Mouse (Mus musculus): ENCODE data around the gene Eml4. TPM values are rescaled to one million over a fixed set of nuclear protein-coding genes. Genes with fewer than 3 reads are reported as not detected.

The Eml4 gene
- total and polyA plus RNA-seq, 2 experiments from 2014 or later = 20.1 to 56.1 TPM

DNA sequence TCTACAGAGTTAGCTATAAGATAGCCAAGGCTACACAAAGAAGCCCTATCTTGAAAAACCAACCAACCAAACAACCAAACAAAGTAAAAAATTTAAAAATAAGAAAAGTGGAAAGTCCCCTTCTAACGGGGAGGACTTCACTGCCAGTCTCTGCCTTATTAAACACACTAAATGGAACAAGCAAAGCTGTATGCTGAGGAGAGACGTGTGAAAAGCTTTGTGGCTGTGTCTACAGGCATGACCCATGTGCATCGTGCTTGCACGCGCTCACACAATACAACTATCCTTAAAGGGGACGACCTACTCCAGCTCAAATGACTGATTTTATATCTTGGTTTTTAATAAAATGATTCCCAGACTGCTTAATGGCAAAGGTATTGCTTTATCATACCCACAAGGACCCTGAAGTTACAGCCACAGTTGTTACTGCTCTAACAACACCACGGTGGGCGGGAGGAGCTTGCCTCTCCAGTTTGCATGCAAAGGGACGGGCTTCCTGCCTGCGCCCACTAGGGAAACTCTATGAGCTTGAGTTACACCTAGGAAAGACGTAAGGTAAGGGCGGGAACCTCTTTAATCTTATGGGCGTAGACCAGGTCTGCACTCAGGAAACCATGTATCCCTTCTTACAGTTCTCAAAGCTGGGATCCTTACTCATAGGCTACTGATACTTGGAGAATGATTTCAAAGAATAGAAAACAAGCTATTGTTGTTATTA lies 11.2 kb upstream of the Eml4 start:
- no peaks in the 10 kb centered on the region for H3K4me1 ChIP-seq (ENCODE audit: insufficient read depth, low read length)
- H3K9me3 ChIP-seq (ENCODE audit: low read length) = no peaks in the 10 kb centered on the region
- no peak for ATAC-seq (ENCODE audit: low FRiP score)
- no peaks in the 10 kb centered on the region for H3K27me3 ChIP-seq (ENCODE audit: insufficient read depth, low read length)
- TF ChIP-seq CTCF (IDR thresholded peaks at IDR 0.05) = no peak
- no peak overlapping the region for H3K4me2 ChIP-seq (ENCODE audit: low read depth, low read length, poor library complexity, severe bottlenecking)
- H3K27ac ChIP-seq (ENCODE audit: low read depth, low read length) = no peak overlapping the region
- no peak overlapping the region for H3K4me3 ChIP-seq (ENCODE audit: low read depth, low read length)
- WGBS = 86% methylated on average over 13 of the region's 13 CpGs
- H3K36me3 ChIP-seq (ENCODE audit: insufficient read depth, low read length) = no peaks in the 10 kb centered on the region
- no peak for DNase-seq (ENCODE audit: low spot score)
- H3K9ac ChIP-seq (replicated peaks; ENCODE audit: low read length, poor library complexity, severe bottlenecking) = no peak overlapping the region

DNA sequence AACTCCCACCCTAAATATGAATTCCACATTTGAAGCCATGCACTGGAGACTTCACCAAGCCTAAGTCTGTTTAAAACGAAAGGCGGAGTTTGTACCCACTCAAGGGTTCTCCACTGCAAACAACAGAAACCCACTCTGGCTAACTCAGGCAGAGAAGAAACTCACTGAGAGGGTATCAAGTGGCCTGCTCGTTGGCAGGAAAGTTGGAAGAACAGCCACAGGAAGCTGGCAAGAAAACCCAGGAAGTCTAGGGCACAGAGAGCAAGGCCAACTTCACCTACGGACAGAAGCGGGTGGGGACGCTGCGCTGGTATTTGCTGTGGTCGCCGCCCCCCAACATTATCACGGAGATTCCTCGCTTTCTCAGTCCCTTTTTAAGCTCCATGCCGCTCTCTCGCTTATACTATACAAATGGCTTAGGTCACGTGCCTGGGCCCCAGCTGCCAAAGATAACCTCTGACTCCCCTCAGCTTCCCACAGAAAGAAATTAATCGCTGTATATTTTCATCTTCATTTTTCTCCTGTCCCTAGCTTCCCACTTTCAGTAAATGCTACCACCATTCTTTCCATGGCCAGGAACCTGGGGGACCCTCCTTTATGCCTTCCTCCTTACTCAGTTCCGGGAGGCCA lies 9.7 kb upstream of the Eml4 start:
- no peak overlapping the region for H3K4me3 ChIP-seq (ENCODE audit: low read depth, low read length)
- no peak for TF ChIP-seq CTCF (IDR thresholded peaks at IDR 0.05)
- H3K9me3 ChIP-seq (ENCODE audit: low read length) = no peaks in the 10 kb centered on the region
- no peak overlapping the region for H3K27ac ChIP-seq (ENCODE audit: low read depth, low read length)
- DNase-seq (ENCODE audit: low spot score) = no peak
- ATAC-seq (ENCODE audit: low FRiP score) = no peak
- H3K4me1 ChIP-seq (ENCODE audit: insufficient read depth, low read length) = no peaks in the 10 kb centered on the region
- H3K36me3 ChIP-seq (ENCODE audit: insufficient read depth, low read length) = no peaks in the 10 kb centered on the region
- H3K27me3 ChIP-seq (ENCODE audit: insufficient read depth, low read length) = no peaks in the 10 kb centered on the region
- no peak overlapping the region for H3K4me2 ChIP-seq (ENCODE audit: low read depth, low read length, poor library complexity, severe bottlenecking)
- no peak overlapping the region for H3K9ac ChIP-seq (replicated peaks; ENCODE audit: low read length, poor library complexity, severe bottlenecking)
- WGBS = 74% methylated on average over 16 of the region's 16 CpGs

GRCm38 (mm10) chr17:83344226-83344625 lies 6.5 kb upstream of the Eml4 start:
- Histone ChIP-seq H3K9ac (replicated peaks; ENCODE audit: low read length, poor library complexity, severe bottlenecking) (no peak overlapping the region), H3K4me2 (ENCODE audit: low read depth, low read length, poor library complexity, severe bottlenecking) (no peak overlapping the region), H3K27ac (ENCODE audit: low read depth, low read length) (no peak overlapping the region), H3K27me3 (ENCODE audit: insufficient read depth, low read length) (no peaks in the 10 kb centered on the region), H3K4me3 (ENCODE audit: low read depth, low read length) (no peak overlapping the region), H3K36me3 (ENCODE audit: insufficient read depth, low read length) (no peaks in the 10 kb centered on the region), H3K4me1 (ENCODE audit: insufficient read depth, low read length) (no peaks in the 10 kb centered on the region), H3K9me3 (ENCODE audit: low read length) (no peaks in the 10 kb centered on the region)
- ATAC-seq (ENCODE audit: low FRiP score) (no peak), DNase-seq (ENCODE audit: low spot score) (no peak)
- WGBS = 88% methylated on average over 7 of the region's 7 CpGs
- no peak for TF ChIP-seq CTCF (IDR thresholded peaks at IDR 0.05)

DNA sequence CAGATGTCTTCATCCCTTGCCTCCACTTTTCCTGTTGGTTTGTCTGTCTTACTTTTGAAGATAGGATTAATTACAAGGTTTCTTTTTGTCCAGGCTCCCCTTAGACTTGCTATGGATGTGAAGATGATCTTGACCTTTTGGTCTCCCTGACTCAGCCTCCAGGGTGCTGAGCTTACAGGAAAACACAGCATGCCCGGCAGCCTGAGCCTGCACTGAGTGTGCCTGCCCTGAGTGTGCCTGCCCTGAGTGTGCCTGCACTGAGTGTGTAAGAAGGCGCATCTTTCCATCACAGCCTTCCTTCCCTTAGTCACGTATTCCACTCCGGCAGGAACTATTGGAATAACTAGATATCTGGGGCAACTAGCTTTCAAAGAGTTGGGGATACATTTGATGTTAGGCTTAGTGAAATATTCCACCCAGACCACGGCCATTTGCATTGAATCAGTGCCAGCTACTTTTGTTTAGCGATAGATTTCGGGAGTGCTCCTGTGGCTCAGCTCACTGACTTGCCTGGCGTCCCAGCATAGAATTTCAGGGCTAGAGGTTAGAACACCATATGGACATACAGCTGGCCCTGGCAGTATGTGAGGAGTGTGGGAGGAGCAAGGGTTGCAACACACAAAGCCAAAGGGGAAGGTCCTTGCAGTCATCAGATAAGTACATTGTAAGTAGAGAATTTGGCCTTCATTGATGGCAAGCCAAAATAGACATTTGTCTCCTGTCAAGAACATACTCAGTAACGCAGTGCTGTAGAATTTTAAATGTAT lies 2.5 kb upstream of the Eml4 start:
- DNase-seq (ENCODE audit: low spot score) = peak; percentile 42
- H3K27ac ChIP-seq (ENCODE audit: low read depth, low read length) = no peak overlapping the region
- no peak for ATAC-seq (ENCODE audit: low FRiP score)
- H3K36me3 ChIP-seq (ENCODE audit: insufficient read depth, low read length) = no peaks in the 10 kb centered on the region
- TF ChIP-seq CTCF (IDR thresholded peaks at IDR 0.05) = no peak
- H3K4me3 ChIP-seq (ENCODE audit: low read depth, low read length) = no peak overlapping the region
- H3K27me3 ChIP-seq (ENCODE audit: insufficient read depth, low read length) = no peaks in the 10 kb centered on the region
- H3K4me2 ChIP-seq (ENCODE audit: low read depth, low read length, poor library complexity, severe bottlenecking) = no peak overlapping the region
- H3K9me3 ChIP-seq (ENCODE audit: low read length) = no peaks in the 10 kb centered on the region
- H3K9ac ChIP-seq (replicated peaks; ENCODE audit: low read length, poor library complexity, severe bottlenecking) = no peak overlapping the region
- peaks cover 9% of the 10 kb centered on the region for H3K4me1 ChIP-seq (ENCODE audit: insufficient read depth, low read length)
- WGBS = 85% methylated on average over 9 of the region's 9 CpGs

DNA sequence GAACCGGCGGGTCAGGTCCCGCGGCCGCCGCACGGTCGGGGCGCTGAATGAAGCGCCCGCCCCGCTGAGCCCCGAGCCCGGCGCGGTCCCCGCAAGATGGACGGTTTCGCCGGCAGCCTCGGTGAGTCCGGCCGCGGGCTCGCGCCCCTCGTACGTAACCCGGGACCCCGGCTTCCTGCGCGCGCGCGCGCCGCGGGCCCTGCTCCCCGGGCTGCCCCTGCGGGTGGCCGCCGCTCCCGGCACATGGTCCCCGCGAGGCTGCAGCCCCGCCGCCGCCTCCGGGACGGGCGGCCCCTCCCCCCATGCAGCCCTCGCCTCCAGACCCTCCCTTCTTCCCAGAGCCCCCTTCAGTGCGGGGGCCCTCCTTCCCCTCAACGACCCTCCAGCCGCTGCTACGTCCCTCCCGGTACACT lies 394 bp downstream of the Eml4 start:
- ATAC-seq (ENCODE audit: low FRiP score) (peak; percentile 74), DNase-seq (ENCODE audit: low spot score) (peak; percentile 33)
- no peaks in the 10 kb centered on the region for H3K36me3 ChIP-seq (ENCODE audit: insufficient read depth, low read length)

More for the DNA sequence above, 394 bp downstream of the Eml4 start:
- WGBS = under 1% methylated on average over 34 of the region's 57 CpGs
- peak overlapping the region; percentile 86 for H3K9ac ChIP-seq (replicated peaks; ENCODE audit: low read length, poor library complexity, severe bottlenecking)
- peak overlapping the region; percentile 82 for H3K4me3 ChIP-seq (ENCODE audit: low read depth, low read length)
- peak overlapping the region; percentile 78 for H3K4me2 ChIP-seq (ENCODE audit: low read depth, low read length, poor library complexity, severe bottlenecking)
- no peaks in the 10 kb centered on the region for H3K27me3 ChIP-seq (ENCODE audit: insufficient read depth, low read length)
- peak overlapping the region; percentile 85 for H3K27ac ChIP-seq (ENCODE audit: low read depth, low read length)
- no peaks in the 10 kb centered on the region for H3K9me3 ChIP-seq (ENCODE audit: low read length)
- H3K4me1 ChIP-seq (ENCODE audit: insufficient read depth, low read length) = peaks cover 9% of the 10 kb centered on the region
- no peak for TF ChIP-seq CTCF (IDR thresholded peaks at IDR 0.05)
